Mouse (Mus musculus) cerebellum, postnatal 14 days (tissue): ENCODE measurements at regions not wholly inside any gene's neighbourhood (a gene's known extent, or its start where the extent isn't known, plus 50 kb on each side); places are given as distances from the start of the nearest gene placed in this dataset.

Experiments used
- DNase-seq, 2 experiments: peaks; one replicate each; pipeline ENCODE4 v3.0.0; 2021; ENCODE audit warnings: mixed read lengths in 2 of 2

GRCm38 (mm10) chr1:88902426-88902825 is 167.8 kb upstream of the Sh3bp4 start:
- DNase-seq, result no peak

DNA sequence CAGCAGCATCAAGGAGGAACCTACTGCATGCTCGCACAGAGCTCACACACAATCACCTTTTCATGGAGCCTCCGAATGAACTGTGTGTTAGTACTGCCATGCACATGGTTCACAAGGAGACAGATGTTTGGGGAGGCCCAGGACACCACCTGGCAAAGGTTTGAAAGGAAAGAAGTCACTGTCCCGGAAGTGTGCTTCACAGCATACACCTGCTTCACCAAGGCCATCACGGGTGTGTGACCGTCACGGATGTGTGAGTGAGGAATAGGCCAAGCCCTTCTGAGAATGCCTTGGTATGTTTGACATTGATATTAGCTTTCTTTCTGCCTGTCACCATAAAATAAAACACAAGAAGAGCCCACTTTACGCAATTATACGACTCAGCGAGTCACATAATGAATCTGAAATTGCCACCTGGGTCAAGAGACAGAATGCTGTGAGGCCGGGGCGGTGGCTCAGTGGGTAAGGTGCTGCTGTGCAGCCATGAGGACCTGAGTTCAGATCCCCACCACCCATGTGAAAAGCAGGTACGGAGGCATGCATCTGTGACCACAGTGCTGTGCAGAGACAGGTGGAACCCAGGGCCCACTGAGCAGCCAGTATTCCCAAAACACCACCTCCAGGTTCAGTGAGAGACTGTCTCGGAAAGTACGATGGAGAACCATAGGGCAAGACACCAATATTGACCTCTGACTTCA is 162.3 kb upstream of the Sh3bp4 start:
- DNase-seq, result no peak

- no peak for DNase-seq
Measured at GRCm38 (mm10) chr1:88908683-88909082, 161.5 kb upstream of the Sh3bp4 start.

DNA sequence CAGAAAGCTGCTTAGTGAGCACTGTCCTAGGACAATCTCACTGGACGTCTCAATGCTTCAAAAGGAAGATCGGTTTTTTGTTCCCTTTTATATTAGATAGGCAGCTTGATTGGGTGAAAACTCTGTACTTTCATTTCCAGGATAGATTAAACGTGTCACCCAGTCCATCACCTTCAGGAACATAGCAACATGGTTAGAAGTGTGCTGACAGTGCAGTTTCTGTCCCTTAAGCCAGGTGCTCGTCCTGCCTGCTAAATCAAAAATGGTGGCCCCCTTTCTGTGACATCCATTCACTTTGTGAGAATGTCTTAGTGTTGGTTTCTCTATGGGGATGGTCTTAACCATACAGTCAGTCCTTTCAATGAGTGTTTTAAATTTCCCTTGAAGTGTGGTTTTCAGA is 160.9 kb upstream of the Sh3bp4 start:
- no peak for DNase-seq

DNA sequence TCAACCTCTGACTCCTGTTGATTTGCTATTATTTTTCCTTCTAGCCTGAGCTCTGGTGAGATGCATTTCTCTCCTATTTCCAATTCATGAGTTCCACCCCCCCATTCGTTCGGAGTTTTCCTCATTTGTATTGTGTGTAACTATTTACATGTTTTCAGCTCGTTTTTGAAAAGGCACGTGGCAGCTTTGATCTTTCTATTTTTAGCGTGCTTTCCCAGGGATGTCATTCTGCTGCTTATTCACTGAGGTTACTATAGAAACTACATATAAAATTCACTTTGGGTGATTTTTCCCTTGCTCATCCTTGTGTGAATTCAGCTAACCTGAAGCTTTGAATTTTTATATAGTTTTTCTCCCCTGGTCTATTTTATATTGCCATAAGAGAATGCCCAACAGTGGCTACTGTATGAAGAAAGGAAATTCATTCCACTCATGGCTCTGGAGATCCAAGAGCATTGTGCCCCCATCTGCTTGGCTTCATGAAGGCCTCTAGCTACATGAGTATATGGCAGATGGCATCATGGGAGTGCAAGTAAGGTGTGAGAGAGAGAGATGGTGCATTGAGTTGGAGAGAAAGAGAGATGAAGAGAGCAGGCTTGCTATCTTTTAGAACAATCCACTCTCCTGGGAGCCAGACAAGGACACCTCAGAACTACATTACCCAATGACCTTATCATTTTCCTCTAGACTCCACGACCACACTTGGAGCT is 160.2 kb upstream of the Sh3bp4 start:
- no peak for DNase-seq

GRCm38 (mm10) chr1:88911724-88912123 is 158.5 kb upstream of the Sh3bp4 start:
- DNase-seq, result no peak

GRCm38 (mm10) chr1:88916531-88917050 is 153.6 kb upstream of the Sh3bp4 start:
- DNase-seq, result no peak

DNA sequence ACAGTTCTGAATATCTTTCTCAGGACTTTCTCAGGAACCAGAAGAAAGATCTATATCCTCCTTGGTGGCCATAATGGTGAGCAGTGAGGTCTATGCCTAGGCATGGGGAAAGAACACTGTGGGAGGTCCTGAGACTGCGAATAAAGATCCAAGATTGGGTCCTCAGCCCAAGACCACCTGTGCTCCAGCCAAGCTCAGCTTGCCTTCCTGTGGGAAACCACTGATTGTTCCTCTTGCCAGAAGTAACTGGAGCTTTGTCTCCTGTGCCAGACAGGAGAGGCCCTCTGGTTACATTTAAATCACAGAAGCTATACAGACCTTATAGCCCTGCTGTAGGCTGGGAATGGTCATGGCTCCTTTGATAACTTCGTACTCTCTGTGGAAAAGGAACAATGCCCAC is 148.8 kb upstream of the Sh3bp4 start:
- no peak for DNase-seq

DNA sequence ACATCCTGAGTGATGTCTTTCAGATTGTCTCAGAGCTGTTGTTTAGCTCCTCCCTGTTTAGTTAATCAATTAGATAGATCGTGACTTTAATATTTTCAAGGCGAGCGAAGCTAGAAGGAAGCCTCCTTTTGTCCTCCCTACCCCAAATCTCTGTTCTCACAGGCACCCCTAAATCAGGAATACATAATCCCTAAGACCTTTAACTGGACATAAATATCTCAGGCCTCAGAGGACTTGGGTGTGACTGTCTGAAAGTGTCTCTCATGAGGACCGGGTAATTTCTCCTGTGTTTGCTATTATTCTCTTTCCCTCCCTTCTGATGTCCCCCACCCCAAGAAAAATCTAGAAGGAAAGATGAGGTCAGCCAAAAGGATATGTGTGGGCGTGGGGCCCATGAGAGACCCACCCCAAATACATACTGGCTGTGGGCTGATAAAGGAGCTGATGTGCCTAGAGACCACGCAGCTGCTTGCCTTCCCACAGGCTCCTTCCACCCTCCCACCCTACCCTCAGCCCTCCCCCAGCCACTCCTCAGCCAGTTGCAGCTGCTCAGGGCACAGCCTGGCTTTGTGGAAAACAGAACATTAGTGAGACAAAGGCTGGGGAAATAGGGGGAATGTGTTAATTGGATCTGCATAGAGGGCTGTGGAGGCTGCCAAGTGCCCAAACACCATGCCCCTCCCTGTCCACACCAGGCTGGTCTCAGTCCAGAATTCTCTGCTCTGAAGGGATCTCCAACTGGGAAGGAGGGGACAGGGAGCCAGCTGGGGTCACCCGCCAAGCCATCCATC is 146.2 kb upstream of the Sh3bp4 start:
- DNase-seq, result peak; percentile 22 to 23

GRCm38 (mm10) chr1:88935191-88935590 is 135.0 kb upstream of the Sh3bp4 start:
- no peak for DNase-seq

- DNase-seq, result no peak
Measured at GRCm38 (mm10) chr1:88935779-88936178, 134.4 kb upstream of the Sh3bp4 start.

GRCm38 (mm10) chr1:88937327-88937726 is 132.9 kb upstream of the Sh3bp4 start:
- no peak for DNase-seq

GRCm38 (mm10) chr1:88938458-88938857 is 131.8 kb upstream of the Sh3bp4 start:
- DNase-seq, result no peak

DNA sequence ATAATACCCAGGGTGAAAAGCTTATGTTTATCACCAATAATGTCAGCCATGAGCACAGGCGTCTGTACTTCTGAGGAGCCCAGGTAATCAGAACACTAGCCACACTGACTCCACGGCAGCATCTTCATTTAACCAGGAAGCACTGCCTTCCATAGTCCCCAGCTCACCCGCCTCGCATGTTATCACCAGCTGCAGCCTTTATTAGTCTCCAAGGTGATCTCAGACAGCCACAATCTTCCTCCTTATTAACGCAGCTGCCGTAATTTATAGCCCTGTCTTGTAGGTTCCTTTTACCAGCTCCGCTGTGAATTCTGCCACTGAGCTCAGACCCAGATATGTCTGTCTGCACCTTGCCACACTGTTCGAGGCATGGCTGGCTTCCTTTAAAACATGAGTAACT is 127.2 kb upstream of the Sh3bp4 start:
- DNase-seq, result no peak

DNA sequence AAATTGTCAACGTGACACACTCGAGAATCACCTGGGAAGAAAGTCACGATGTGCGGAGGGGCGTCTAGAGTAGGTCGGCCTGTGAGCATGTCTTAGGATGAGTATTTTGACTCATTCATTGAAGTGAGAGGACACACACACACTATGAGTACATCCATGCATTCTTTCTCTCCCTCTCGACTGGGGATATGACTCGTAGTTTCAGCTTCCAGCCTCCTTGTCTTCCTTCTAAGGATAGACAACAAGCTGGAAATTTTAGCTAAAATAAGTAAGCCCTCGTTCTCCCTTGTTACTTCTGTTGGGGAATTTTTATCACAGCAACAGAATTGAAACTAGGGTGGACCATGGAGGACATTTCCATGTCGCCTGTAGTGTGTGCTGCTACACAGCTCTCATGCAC is 124.3 kb upstream of the Sh3bp4 start:
- DNase-seq, result no peak

GRCm38 (mm10) chr1:88946374-88946773 is 123.8 kb upstream of the Sh3bp4 start:
- no peak for DNase-seq

DNA sequence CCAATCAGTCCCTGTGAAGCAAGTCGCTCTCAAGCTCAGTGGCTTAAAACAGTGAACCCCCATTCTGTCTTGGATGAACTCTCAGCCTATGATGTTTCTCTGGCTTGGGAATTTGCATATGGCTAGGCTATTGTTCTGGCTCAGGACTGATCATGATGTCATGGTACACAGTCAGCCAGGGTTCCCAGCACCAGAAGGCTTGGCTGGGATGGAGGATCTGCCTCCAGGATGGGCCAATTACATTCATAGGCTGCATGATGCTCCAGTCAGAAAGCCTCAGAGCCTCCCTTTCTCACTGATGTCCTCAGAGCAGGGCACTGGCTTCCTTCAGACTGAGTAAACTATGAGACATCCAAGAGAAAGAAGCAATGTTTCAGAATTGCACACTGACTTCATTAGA is 120.3 kb upstream of the Sh3bp4 start:
- DNase-seq, result peak; percentile 34 to 35

DNA sequence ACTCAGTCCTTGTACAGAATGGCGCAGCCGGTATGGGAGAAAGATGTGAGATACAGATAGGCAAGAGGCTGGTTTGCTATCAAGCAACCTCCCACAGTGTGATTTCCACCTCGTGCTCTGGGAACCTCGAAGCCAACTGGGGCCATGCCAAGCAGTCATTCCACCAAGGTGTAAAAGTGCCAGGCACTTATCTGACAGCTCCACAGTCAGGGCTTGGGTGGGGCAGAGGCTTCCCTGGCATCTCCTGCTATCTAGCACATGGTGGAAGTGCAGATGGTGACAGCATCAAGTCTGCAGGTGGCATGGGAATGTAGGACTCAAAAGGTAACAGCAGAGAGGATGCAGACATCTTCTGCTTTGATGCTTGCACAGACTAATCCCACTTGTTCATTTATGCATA is 116.7 kb upstream of the Sh3bp4 start:
- DNase-seq, result peak; percentile 83 to 84

DNA sequence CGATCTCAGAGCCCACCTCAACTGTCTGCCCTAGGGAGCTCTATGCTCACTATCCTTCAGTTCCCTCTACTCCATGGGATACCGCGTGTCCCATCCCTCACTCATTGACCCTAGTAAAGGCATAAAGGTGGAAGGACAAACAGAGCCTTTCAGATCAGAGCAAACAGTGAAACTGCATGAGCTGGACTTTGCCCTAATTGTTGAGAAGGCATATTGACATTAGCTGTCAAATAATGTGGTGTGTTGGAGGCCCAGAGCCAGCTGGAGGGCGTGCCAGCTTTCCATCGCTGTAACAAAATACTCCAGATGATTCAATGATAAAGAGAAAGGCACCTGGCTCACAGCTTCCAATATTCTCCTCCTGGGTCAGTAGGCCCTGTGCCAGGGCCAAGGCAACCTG is 115.4 kb upstream of the Sh3bp4 start:
- DNase-seq, result no peak

- DNase-seq, result no peak
Measured at GRCm38 (mm10) chr1:88957061-88957460, 113.2 kb upstream of the Sh3bp4 start.

- DNase-seq, result no peak
Measured at GRCm38 (mm10) chr1:88959715-88960114, 110.5 kb upstream of the Sh3bp4 start.

- no peak for DNase-seq
Measured at GRCm38 (mm10) chr1:88960142-88960541, 110.1 kb upstream of the Sh3bp4 start.

DNA sequence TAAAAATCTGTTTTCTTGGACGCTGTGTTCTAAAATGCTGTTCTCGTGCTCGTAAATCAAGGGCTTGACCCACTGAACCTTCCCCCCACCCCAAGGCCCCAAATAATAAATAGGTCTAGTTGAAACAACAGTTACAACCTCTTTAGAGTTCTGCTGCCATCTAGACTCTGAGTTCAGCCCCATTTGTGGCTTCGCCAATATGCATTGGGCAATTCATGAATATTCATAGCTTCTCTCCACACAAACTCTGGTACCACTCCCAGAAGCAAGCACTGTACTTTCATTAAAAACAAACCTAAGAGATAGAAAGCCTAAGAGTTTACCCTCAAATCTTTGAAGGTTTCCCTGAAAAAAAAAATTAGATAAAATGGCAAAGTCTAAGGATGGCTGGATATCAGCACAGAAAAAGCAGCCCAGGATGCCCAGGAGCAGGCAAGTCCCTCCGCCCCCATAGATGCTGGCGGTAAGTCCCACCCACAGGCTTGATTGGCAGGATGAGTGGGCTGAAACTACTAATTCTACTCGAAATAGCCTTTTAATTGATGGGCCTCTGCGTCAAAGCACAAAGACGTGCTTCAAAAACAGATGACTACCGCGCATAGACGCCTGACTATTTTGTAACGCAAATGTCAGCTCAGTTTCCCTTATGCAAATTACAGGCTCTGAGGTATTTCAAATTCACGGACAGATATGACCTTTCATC is 106.0 kb upstream of the Sh3bp4 start:
- DNase-seq, result no peak
